Mouse (Mus musculus) brain, embryonic 18.5 days (tissue): ENCODE measurements around the gene Fam198a.

Experiments used
- DNase-seq: peaks from one replicate; pipeline ENCODE4 v3.0.0-alpha.2; 2012; ENCODE audit warnings: low read depth, low spot score

The Fam198a gene

DNA sequence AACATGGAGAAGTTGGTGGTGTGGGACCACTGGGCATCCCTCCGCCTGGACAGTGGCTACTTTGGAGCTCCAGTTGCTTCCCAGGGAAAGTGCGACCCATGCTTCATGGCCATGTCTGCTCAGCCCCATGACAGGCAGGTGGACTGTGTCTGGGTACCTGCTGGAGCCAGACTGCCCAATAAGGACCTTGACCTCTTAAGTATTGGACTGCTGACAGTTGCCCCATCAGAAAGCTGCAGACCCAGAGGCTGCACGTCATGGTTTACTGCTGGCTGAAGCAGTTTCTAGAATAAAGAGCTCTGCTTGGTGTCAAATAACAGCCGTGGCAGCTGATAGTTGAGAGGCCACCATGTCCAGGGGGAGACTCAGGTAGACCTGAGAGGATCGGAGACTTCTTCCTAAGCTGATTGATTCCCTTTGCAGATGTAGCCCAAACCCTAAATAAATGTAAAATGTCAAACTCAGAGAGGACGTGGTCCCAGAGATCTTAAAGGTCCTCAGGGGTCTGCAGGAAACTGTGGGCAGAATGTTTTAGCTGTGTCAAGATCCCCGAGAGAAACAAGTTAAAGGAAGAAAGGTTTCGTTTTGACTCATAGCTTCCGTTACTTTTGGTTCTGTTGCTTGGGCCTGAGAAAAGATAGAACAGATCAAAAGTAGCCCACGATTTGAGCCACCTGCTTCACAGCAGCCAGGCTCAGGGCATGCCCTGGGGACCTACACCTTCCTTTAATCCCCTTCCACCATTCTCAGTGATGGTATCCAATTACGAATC lies 24.0 kb upstream of the Fam198a start:
- no peak for DNase-seq

- DNase-seq = no peak
Measured at GRCm38 (mm10) chr9:121927721-121928120, 23.1 kb upstream of the Fam198a start.

DNA sequence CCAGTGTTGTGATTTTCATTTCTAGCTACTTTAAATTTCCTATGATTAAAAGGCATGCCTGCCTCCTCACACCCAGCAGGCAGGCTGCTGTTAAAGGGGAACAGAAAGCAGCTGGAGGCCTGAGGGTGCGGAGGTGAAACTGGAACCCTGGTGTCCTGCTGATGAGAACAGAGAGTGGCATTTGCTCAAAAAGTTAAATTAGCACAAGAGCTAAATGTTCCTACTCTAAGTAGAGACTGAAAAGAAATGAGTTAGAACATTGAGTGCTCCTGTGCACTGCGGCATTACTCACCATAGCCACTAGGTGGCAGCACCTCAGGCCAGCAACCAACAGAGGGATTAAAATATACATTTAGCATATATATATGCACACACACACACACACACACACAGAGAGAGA lies 22.3 kb upstream of the Fam198a start:
- no peak for DNase-seq

GRCm38 (mm10) chr9:121934856-121935255 lies 15.9 kb upstream of the Fam198a start:
- DNase-seq = no peak

GRCm38 (mm10) chr9:121936952-121937351 lies 13.8 kb upstream of the Fam198a start:
- no peak for DNase-seq

GRCm38 (mm10) chr9:121937451-121937864 lies 13.3 kb upstream of the Fam198a start:
- no peak for DNase-seq

DNA sequence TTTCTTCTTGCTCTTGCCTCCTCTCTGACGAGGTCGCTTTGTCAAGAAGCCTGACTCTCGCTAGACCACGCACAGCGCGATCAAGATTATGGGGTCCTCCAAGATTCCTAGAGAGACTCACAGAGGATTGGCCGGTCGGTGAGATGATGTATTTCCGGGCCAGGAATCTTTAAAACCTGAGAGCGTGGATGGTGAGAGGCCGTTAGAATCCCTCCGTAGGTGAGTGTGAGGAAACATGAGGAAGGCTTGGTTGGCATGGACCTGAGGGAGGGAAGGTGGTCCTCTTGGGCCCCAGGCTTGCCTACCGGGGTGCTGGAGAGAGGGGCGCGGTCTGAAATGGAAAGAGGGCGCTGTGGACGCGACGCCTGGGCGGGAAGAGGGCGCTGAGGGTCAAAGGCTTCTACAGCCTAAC lies 12.8 kb upstream of the Fam198a start:
- no peak for DNase-seq

GRCm38 (mm10) chr9:121943005-121943404 lies 7.8 kb upstream of the Fam198a start:
- DNase-seq = no peak

- no peak for DNase-seq
Measured at GRCm38 (mm10) chr9:121943628-121944027, 7.2 kb upstream of the Fam198a start.

DNA sequence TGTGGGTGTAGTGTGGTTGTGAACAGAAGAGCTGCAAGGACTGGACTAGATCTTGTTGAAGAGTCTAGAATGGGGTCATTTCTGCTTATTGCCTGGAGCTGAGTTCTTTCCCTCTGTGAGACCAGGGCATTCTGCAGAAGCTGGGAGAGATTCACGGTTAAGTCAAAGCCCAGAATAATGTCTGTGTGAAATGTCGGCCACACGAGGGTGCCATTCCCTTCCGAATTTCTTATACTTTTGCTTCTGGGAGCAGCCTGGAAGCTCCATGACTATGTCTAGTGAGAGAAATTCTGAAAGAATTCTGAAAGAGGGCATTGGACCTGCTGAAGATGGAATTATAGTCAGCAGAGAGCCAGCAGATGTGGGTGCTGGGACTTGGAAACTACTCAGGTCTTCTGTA lies 3.0 kb upstream of the Fam198a start:
- no peak for DNase-seq

GRCm38 (mm10) chr9:121948431-121948830 lies 2.4 kb upstream of the Fam198a start:
- no peak for DNase-seq

DNA sequence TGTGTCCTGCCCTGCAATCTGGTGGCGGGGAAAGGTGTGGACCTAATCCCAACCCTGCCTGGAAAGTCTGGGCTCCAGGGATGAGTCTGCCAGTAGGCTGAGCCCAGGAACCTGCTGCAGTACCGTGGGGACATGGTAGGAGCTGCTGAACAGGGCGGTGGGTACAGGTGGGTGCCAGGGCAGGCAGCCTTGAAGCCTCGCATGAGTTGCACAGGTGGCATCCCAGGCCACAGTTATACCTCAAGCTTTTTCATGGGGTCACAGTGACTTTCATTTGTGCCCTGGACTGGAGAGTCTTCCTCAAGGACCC lies 281 bp downstream of the Fam198a start:
- DNase-seq = no peak

DNA sequence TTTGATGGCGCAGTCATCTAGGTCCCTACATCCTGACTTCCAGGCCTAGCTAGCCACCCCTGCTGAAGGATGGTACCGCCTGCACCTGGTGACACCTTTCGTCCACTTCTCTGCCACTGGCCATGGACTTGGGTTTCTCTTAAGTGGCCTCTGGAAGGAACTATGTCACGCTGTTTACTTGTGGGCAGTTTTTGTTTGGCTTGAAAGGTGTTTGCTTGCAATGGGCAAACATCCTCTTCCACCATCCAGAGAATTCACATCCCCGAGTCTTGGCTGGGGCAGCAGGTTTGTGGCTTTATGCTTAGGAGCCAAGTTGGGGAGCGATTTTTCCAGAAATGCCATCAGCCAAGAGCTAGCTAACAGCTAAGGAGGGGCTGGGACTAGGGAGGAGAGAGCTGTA lies 1.8 kb downstream of the Fam198a start:
- DNase-seq = no peak

- no peak for DNase-seq
Measured at GRCm38 (mm10) chr9:121959966-121960635, 9.3 kb downstream of the Fam198a start.

- no peak for DNase-seq
Measured at GRCm38 (mm10) chr9:121964941-121965340, 14.2 kb downstream of the Fam198a start.

- DNase-seq = no peak
Measured at GRCm38 (mm10) chr9:121968258-121968657, 17.5 kb downstream of the Fam198a start.

- no peak for DNase-seq
Measured at GRCm38 (mm10) chr9:121969841-121970381, 19.1 kb downstream of the Fam198a start.

GRCm38 (mm10) chr9:121973207-121973606 lies 22.4 kb downstream of the Fam198a start:
- DNase-seq = no peak

DNA sequence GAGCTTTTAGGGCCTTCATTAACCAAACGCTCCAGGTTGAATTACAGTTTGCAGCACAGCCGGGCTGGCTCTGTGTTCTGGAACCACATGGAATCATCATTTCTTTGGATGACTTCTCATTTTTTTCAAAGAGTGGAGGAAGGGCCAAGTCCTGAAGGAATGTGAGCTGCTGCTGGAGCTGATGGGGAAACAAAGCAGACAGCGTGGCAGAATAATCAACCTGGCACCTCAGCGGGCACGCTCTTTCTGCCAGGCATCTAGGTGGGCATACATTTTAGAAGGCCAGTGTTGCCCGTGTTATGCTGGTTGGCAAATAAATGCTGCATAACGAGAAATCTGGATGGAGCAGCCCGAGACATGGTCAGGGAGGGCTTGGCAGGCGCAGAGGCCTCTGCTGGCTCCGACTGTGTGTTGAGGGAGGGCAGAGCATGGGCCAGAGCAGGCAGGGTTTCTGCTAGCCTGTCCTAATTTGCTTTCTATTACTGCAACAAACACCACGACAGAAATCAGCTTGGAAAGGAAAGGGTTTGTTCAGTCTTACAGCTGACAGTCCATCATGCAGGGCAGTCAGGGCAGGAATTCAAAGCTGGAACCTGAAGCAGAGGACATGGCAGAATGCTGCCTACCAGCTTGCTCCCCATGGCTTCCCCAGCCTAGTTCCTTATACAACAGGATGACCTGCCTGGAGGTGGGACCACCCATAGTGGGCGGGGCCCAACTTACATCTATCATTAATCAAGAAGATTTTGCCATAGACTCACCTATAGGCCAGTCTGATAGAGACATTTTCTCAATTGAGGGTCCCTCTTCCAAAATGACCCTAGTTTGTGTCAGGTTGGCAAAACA lies 23.6 kb downstream of the Fam198a start:
- no peak for DNase-seq

DNA sequence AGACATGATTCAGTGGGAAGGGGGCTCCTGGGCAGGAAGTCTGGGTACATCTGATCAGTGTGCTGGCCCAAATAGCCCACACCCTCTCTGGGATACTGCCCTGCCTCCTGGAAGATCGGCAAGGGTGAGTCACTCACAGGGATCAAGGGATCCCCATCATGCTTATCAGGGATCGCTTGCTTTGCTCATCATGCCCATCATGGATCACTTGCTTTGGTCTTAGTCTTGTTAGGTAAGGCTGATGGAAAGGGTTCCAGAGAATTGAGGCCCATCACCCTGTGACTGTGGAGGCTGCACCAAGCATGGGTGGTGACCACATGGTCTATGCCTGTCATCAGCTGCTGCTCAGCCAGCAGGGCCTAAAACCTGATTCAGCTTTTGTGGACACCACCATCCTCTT lies 24.5 kb downstream of the Fam198a start:
- no peak for DNase-seq

GRCm38 (mm10) chr9:121981046-121981445 lies 30.3 kb downstream of the Fam198a start:
- no peak for DNase-seq

GRCm38 (mm10) chr9:121981466-121982105 lies 30.8 kb downstream of the Fam198a start:
- DNase-seq = no peak
